Mouse (Mus musculus) liver, embryonic 14 days (tissue): ENCODE data around the gene Siglece. TPM values are rescaled to one million over a fixed set of nuclear protein-coding genes. Genes with fewer than 3 reads are reported as not detected.

ENCODE experiments used
- polyA plus RNA-seq: library from polyadenylated mRNA; depleted of rRNA; stranded (reverse); fragments of >200 nt; gene quantifications from 2 replicates; pipeline ENCODE4 v1.2.3, GENCODE M21; 2012; rRNA removed

Gene Siglece
- 1.2 and 2.0 TPM in 2 replicates for polyA plus RNA-seq

GRCm38 (mm10) chr7:43660002-43660401 lies at the start of gene Siglece:
Siglece (minus strand) TSS chr7:43660161.

GRCm38 (mm10) chr7:43690118-43690517 lies 30.2 kb upstream of the Siglece start, which contains the start of gene Klk14:
Klk14 (plus strand) TSS chr7:43690418.

GRCm38 (mm10) chr7:43671809-43672580 lies 12.0 kb upstream of the Siglece start, which contains the start of gene Ctu1:
Ctu1 (plus strand) TSS chr7:43672016.

GRCm38 (mm10) chr7:43634500-43634899 lies 25.5 kb downstream of the Siglece start, which contains the start of gene Ceacam18:
Ceacam18 (plus strand) TSS chr7:43634707.

GRCm38 (mm10) chr7:43606896-43607742 lies 52.8 kb downstream of the Siglece start, which contains the start of gene Zfp819:
Zfp819 (plus strand) TSS chr7:43607169.

Other genes starting within 250 kb of the Siglece start
- 0.03 and 0.06 TPM in 2 replicates for gene Lim2, start 232.5 kb downstream of the Siglece start, polyA plus RNA-seq
- gene Nkg7, start 223.1 kb downstream of the Siglece start, polyA plus RNA-seq = 2.4 and 4.1 TPM in 2 replicates
- not detected in 2 replicates for gene Cldnd2, start 219.4 kb downstream of the Siglece start, polyA plus RNA-seq
- gene Etfb, start 216.1 kb downstream of the Siglece start, polyA plus RNA-seq = 127 and 139 TPM in 2 replicates
- 0.12 and 0.28 TPM in 2 replicates for gene Gm45233, start 216.0 kb downstream of the Siglece start, polyA plus RNA-seq
- gene Vsig10l, start 197.0 kb downstream of the Siglece start, polyA plus RNA-seq = 0.43 and 0.80 TPM in 2 replicates
- 0.03 and 0.09 TPM in 2 replicates for gene Iglon5, start 170.1 kb downstream of the Siglece start, polyA plus RNA-seq
- not detected in 2 replicates for gene 4931406B18Rik, start 154.2 kb downstream of the Siglece start, polyA plus RNA-seq
- gene Cd33, start 115.7 kb downstream of the Siglece start, polyA plus RNA-seq = 0.93 and 1.2 TPM in 2 replicates
- 0.29 and 0.36 TPM in 2 replicates for gene Zfp658, start 97.9 kb downstream of the Siglece start, polyA plus RNA-seq
- 0.72 and 0.96 TPM in 2 replicates for gene Zfp719, start 80.6 kb downstream of the Siglece start, polyA plus RNA-seq
- gene Zfp819, start 53.0 kb downstream of the Siglece start, polyA plus RNA-seq = 0.02 TPM in 1 of 2 replicates, not detected in the other
- not detected in 2 replicates for gene Ceacam18, start 25.5 kb downstream of the Siglece start, polyA plus RNA-seq
- gene Ctu1, start 11.9 kb upstream of the Siglece start, polyA plus RNA-seq = 2.7 and 3.1 TPM in 2 replicates
- 0.03 TPM in 2 replicates for gene Klk14, start 30.3 kb upstream of the Siglece start, polyA plus RNA-seq
- 0.02 and 0.03 TPM in 2 replicates for gene Klk13, start 52.4 kb upstream of the Siglece start, polyA plus RNA-seq
- gene Klk12, start 108.7 kb upstream of the Siglece start, polyA plus RNA-seq = not detected in 2 replicates
- not detected in 2 replicates for gene Klk11, start 114.4 kb upstream of the Siglece start, polyA plus RNA-seq
- gene Klk10, start 120.9 kb upstream of the Siglece start, polyA plus RNA-seq = not detected in 2 replicates
- gene Klk9, start 131.7 kb upstream of the Siglece start, polyA plus RNA-seq = not detected in 2 replicates
- 3.8 and 4.5 TPM in 2 replicates for gene Klk8, start 137.4 kb upstream of the Siglece start, polyA plus RNA-seq
- 0.02 TPM in 1 of 2 replicates, not detected in the other for gene Klk7, start 151.1 kb upstream of the Siglece start, polyA plus RNA-seq
- gene Klk6, start 164.3 kb upstream of the Siglece start, polyA plus RNA-seq = not detected in 2 replicates
- not detected in 2 replicates for gene Klk5, start 181.8 kb upstream of the Siglece start, polyA plus RNA-seq
- gene Klk4, start 221.0 kb upstream of the Siglece start, polyA plus RNA-seq = not detected in 2 replicates